Mouse (Mus musculus) mature B cell (primary cell): ENCODE results near the gene Lancl2.

Experiments
- in situ Hi-C: fragments of 300-500 bp; cut with MboI; formaldehyde crosslinking; loops from 2 replicates; pipeline ENCODE4 v1.14.3; 2019

The Lancl2 gene

GRCm38 (mm10) chr6:57767112-57767868 lies 65.0 kb downstream of the Lancl2 start:
- in situ Hi-C loops: no loop called here

DNA sequence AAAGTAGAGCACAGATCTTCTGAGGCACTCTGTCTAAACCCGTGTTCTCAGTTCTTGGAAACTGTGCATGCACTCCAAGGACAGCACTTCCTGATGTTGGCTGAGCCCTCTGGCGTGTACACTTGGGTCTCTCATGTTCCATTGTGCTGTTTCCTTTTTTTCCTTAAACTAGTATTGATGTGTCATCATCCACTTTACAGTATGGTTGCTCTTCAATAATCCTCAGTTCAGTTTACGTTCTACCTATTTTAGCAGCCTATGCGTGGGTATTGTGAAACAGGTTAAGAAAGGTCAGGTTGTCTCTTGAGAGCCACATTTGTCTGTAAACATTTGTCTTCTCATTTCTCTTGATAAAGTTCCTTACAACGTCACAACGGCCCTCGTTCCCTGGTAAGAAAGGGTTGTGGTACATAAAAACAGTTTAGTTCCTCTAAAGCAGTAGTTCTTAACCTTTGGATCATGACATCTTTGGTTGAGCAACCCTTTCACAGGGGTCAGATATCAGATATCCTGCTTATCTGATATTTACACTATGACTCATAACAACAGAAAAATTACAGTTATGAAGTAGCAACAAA lies 66.7 kb downstream of the Lancl2 start:
- in situ Hi-C loops: no loop called here

DNA sequence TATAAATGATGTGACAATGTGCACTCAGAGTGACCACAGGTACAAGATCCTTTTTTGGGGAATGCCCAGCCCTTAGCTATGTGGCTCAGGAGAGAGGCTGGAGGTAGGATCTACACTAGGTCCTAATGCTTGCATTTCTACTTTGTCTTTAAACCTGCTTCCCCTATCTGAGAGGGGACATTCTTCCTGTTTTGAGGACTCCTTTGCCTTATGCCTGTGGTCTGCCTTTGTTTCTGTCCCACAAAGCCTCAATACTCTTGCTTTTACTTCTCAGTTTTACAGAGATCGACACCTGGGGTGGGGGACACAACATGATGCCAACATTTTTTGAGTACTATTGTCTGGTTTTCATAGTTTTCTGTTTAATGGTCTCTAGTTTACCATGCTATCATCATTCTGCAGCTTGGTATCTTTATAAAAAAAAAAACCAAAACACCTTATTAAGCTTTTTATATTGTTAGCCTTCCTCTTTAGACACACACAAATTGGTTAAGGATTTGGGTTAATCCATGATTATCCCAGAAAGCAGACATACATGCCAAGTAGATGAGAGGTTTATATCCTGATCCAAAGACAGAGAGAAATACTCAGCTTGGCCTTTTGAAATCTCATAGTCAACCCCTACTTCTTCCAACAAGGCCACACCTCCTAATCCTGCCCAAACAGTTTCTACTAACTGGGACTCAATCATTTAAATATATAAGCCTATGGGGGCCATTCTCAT lies 68.3 kb downstream of the Lancl2 start:
- in situ Hi-C loops: no loop called here

- in situ Hi-C loops: no loop called here
These were observed 71.5 kb downstream of the Lancl2 start for GRCm38 (mm10) chr6:57773792-57774191.

DNA sequence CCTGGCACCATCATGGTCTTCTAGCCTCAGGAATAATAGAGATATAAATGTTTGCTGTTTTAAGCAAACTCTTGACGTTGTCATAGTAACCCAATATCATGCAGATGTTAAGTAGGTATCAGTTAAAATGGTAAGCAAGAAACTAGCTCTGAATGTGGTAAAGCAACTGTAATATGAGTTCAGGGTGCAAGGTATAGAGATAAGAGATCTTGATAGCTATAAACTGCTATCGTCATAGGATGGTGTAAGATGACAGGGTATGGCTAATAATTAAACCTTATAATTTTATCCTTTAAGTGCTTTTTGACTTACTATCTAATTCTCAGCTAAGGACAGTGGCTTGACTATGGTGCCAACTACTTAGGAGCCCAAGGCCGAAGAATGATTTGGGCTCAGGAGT lies 78.0 kb downstream of the Lancl2 start:
- in situ Hi-C loops: no loop called here

DNA sequence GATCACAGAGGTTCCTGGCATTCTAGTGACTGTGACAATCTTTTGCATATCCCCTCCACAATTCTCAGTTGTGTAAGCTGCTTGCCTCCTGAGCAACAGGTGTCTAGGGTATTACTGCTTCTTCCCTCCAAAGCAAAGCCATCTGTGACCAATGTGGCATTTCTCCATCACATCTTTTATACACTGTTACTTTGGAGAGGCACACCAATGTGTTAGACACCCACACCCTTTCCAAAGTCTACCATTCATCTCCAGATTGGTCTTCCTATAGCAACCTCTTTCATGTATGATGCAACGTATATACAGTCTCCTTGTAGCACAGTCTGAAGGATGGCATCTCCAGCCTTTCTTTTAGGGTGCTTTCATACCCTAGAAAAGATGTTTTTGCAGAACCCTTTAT lies 80.3 kb downstream of the Lancl2 start:
- in situ Hi-C loops: no loop called here

- in situ Hi-C loops: no loop called here
These were observed 81.9 kb downstream of the Lancl2 start for GRCm38 (mm10) chr6:57784251-57784650.

GRCm38 (mm10) chr6:57787376-57787775 lies 85.0 kb downstream of the Lancl2 start:
- in situ Hi-C loops: no loop called here
